Mouse (Mus musculus) embryo, embryonic 11 days (tissue): ENCODE results near the gene Emx1.
"Not testable (repeated sequence)": the region's sequence is repeated elsewhere in the genome, so short reads cannot be mapped to it uniquely, and the experiment has no call there.

Source experiments
- DNase-seq: peaks from one replicate; pipeline ENCODE4 v3.0.0-alpha.2; 2015

Emx1 gene

GRCm38 (mm10) chr6:85187340-85188211, at the start of gene Emx1:
TSS of gene Emx1 (plus strand) at chr6:85187438.
- DNase-seq = peak; percentile 77

GRCm38 (mm10) chr6:85139534-85139933, 47.7 kb upstream of the Emx1 start:
- DNase-seq = no peak

- DNase-seq = peak; percentile 68
These were observed 46.2 kb upstream of the Emx1 start for GRCm38 (mm10) chr6:85141013-85141412.

GRCm38 (mm10) chr6:85144466-85144865, 42.8 kb upstream of the Emx1 start:
- DNase-seq = no peak

GRCm38 (mm10) chr6:85147636-85148035, 39.6 kb upstream of the Emx1 start:
- no peak for DNase-seq

- DNase-seq = no peak
These were observed 36.9 kb upstream of the Emx1 start for GRCm38 (mm10) chr6:85150386-85150785.

- peak; percentile 92 for DNase-seq
These were observed 33.2 kb upstream of the Emx1 start for GRCm38 (mm10) chr6:85153970-85154540.

- peak; percentile 83 for DNase-seq
These were observed 32.2 kb upstream of the Emx1 start for GRCm38 (mm10) chr6:85154861-85155528.

- not testable (repeated sequence) for DNase-seq
These were observed 30.7 kb upstream of the Emx1 start for GRCm38 (mm10) chr6:85156551-85156950.

- not testable (repeated sequence) for DNase-seq
These were observed 29.0 kb upstream of the Emx1 start for GRCm38 (mm10) chr6:85158040-85158804.

- DNase-seq = peak; percentile 73
These were observed 28.0 kb upstream of the Emx1 start for GRCm38 (mm10) chr6:85159092-85159760.

GRCm38 (mm10) chr6:85160201-85160923, 26.9 kb upstream of the Emx1 start:
- DNase-seq = peak; percentile 83

- DNase-seq = peak; percentile 35
These were observed 21.8 kb upstream of the Emx1 start for GRCm38 (mm10) chr6:85165440-85165921.

GRCm38 (mm10) chr6:85179569-85179968, 7.7 kb upstream of the Emx1 start:
- DNase-seq = no peak

GRCm38 (mm10) chr6:85180036-85180435, 7.2 kb upstream of the Emx1 start:
- no peak for DNase-seq

- DNase-seq = no peak
These were observed 3.3 kb upstream of the Emx1 start for GRCm38 (mm10) chr6:85183951-85184350.

- DNase-seq = peak; percentile 57
These were observed 1.1 kb upstream of the Emx1 start for GRCm38 (mm10) chr6:85186033-85186743.

- no peak for DNase-seq
These were observed 536 bp upstream of the Emx1 start for GRCm38 (mm10) chr6:85186744-85187059.

GRCm38 (mm10) chr6:85188256-85189110, 1.2 kb downstream of the Emx1 start:
- DNase-seq = peak; percentile 34

- DNase-seq = peak; percentile 28
These were observed 2.1 kb downstream of the Emx1 start for GRCm38 (mm10) chr6:85189361-85189760.
